Mouse (Mus musculus): ENCODE measurements around the gene Fam129c.

- TF ChIP-seq CTCF (IDR thresholded peaks at IDR 0.05; ENCODE audit: extremely low read depth, insufficient read length, insufficient replicate concordance, low read depth, low read length) (no peak), POLR2A (IDR thresholded peaks at IDR 0.05; ENCODE audit: low read depth, low read length) (no peak)
These were observed 18.4 kb upstream of the Fam129c start for GRCm38 (mm10) chr8:71579009-71579408.
